32 mouse cellular contexts compared by ENCODE assay signal in the genomic region with DNA sequence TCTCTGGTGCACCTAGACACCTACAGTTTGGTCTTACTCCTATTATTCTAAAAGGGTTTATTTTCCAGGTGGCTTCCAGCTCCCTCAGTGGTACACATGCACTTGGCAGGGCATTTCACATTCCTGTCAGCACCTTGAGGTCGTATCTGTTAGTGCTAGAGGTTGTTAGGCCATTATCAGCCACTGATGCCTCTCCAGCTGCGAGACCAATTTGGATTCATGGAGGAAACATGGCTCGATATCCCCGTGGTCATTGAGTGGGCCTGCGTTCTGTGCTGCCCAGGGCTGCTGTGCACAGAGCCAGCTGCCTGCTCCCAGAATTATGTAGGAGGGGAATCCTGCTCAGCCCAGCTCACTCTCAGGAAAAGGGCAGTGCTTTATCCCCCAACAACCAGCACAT.
DNase-seq lines count a peak whose midpoint lies in the region; ATAC-seq lines count a peak whose summit lies in the region.
"Had no signal": no experiment of that assay in that cellular context is flagged by ENCODE, and none has a peak within 500 bp of the region (broad histone marks: within the 10 kb centered on the region; RNA-seq: fewer than 3 reads in every experiment).

No protein-coding gene starts in this region.

- no peak overlapping the region for H3K9ac ChIP-seq in heart, embryonic 16.5 days (ENCODE audit: low read length)
- no peak overlapping the region for H3K9ac ChIP-seq in forebrain, embryonic 16.5 days (replicated peaks; ENCODE audit: low read depth, low read length)
- H3K9ac ChIP-seq in intestine, embryonic 15.5 days: no peak overlapping the region
- H3K9ac ChIP-seq: embryonic facial prominence, embryonic 15.5 days; forebrain, embryonic 12.5 days; hindbrain, embryonic 13.5 days; limb, embryonic 13.5 days; neural tube, embryonic 15.5 days had no signal

- no peaks in the 10 kb centered on the region for H3K36me3 ChIP-seq in heart, embryonic 10.5 days
- H3K36me3 ChIP-seq in heart, embryonic 16.5 days (ENCODE audit: control insufficient read depth, insufficient read depth): no peaks in the 10 kb centered on the region
- no peaks in the 10 kb centered on the region for H3K36me3 ChIP-seq in forebrain, embryonic 16.5 days (ENCODE audit: control insufficient read depth, insufficient read depth)
- no peaks in the 10 kb centered on the region for H3K36me3 ChIP-seq in intestine, embryonic 15.5 days
- H3K36me3 ChIP-seq: embryonic facial prominence, embryonic 10.5 days; embryonic facial prominence, embryonic 15.5 days; forebrain, embryonic 12.5 days; hindbrain, embryonic 13.5 days; limb, embryonic 13.5 days; neural tube, embryonic 15.5 days had no signal

- peak; percentile 93 for ATAC-seq in heart, embryonic 16.5 days (replicated peaks; ENCODE audit: extremely low read depth, insufficient read depth, low FRiP score)
- no peak for ATAC-seq in forebrain, embryonic 16.5 days
- no peak for ATAC-seq in intestine, embryonic 15.5 days
- ATAC-seq: activated CD4-positive, CD25-positive, alpha-beta regulatory T cell, adult 4 months; intestine, postnatal 0 days had no signal

- H3K4me1 ChIP-seq in heart, embryonic 10.5 days: 0 out of 2 replicates have a peak, but pooled peaks cover 5% of the 10 kb centered on the region
- peaks cover 10% of the 10 kb centered on the region for H3K4me1 ChIP-seq in heart, embryonic 16.5 days (ENCODE audit: control insufficient read depth, insufficient read depth, low read length)
- peaks cover 7% of the 10 kb centered on the region for H3K4me1 ChIP-seq in forebrain, embryonic 16.5 days (replicated peaks; ENCODE audit: control insufficient read depth, insufficient read depth, low read length)
- H3K4me1 ChIP-seq in intestine, embryonic 15.5 days (replicated peaks): no peaks in the 10 kb centered on the region
- H3K4me1 ChIP-seq: embryonic facial prominence, embryonic 10.5 days; embryonic facial prominence, embryonic 15.5 days; limb, embryonic 13.5 days had no signal

- H3K4me2 ChIP-seq in heart, embryonic 16.5 days (ENCODE audit: low read depth, low read length): peak overlapping the region; percentile 18
- H3K4me2 ChIP-seq in forebrain, embryonic 16.5 days (ENCODE audit: low read length): no peak overlapping the region
- H3K4me2 ChIP-seq in intestine, embryonic 15.5 days (replicated peaks): no peak overlapping the region
- H3K4me2 ChIP-seq: embryonic facial prominence, embryonic 15.5 days; forebrain, embryonic 12.5 days; hindbrain, embryonic 13.5 days; limb, embryonic 13.5 days; liver, embryonic 11.5 days; midbrain, embryonic 11.5 days; neural tube, embryonic 15.5 days had no signal

- no peaks in the 10 kb centered on the region for H3K27me3 ChIP-seq in heart, embryonic 10.5 days (ENCODE audit: insufficient read depth, poor library complexity, severe bottlenecking)
- no peaks in the 10 kb centered on the region for H3K27me3 ChIP-seq in heart, embryonic 16.5 days (ENCODE audit: control insufficient read depth, insufficient read depth, low read length)
- H3K27me3 ChIP-seq in forebrain, embryonic 16.5 days (replicated peaks; ENCODE audit: control insufficient read depth, insufficient read depth, low read length): no peaks in the 10 kb centered on the region
- no peaks in the 10 kb centered on the region for H3K27me3 ChIP-seq in intestine, embryonic 15.5 days (replicated peaks)
- H3K27me3 ChIP-seq: CH12.LX; forebrain, embryonic 12.5 days; hindbrain, embryonic 13.5 days had no signal

- WGBS in heart, embryonic 10.5 days: 27% methylated on average over 5 of the region's 5 CpGs
- WGBS in heart, embryonic 16.5 days: 39% methylated on average over 5 of the region's 5 CpGs
- WGBS in forebrain, embryonic 16.5 days: 77% methylated on average over 5 of the region's 5 CpGs
- 66% methylated on average over 5 of the region's 5 CpGs for WGBS in intestine, embryonic 15.5 days

- no peak overlapping the region for H3K4me3 ChIP-seq in heart, embryonic 10.5 days
- H3K4me3 ChIP-seq in heart, embryonic 16.5 days (ENCODE audit: low read length): no peak overlapping the region
- no peak overlapping the region for H3K4me3 ChIP-seq in forebrain, embryonic 16.5 days (replicated peaks; ENCODE audit: low read length)
- no peak overlapping the region for H3K4me3 ChIP-seq in intestine, embryonic 15.5 days (replicated peaks)
- H3K4me3 ChIP-seq: embryonic facial prominence, embryonic 10.5 days; embryonic facial prominence, embryonic 15.5 days; forebrain, embryonic 12.5 days; hindbrain, embryonic 13.5 days; limb, embryonic 13.5 days; neural tube, embryonic 15.5 days had no signal

- H3K9me3 ChIP-seq in heart, embryonic 10.5 days: no peaks in the 10 kb centered on the region
- H3K9me3 ChIP-seq in heart, embryonic 16.5 days (replicated peaks; ENCODE audit: control insufficient read depth, low read length): peaks cover 8% of the 10 kb centered on the region; the same call in 1 of the 2 replicates
- no peaks in the 10 kb centered on the region for H3K9me3 ChIP-seq in forebrain, embryonic 16.5 days (ENCODE audit: control insufficient read depth, low read length)
- H3K9me3 ChIP-seq in intestine, embryonic 15.5 days: no peaks in the 10 kb centered on the region
- H3K9me3 ChIP-seq: embryonic facial prominence, embryonic 10.5 days; embryonic facial prominence, embryonic 15.5 days; forebrain, embryonic 12.5 days; hindbrain, embryonic 13.5 days; neural tube, embryonic 15.5 days had no signal

- peak; percentile 90 for DNase-seq in heart, adult 11 months
- DNase-seq in heart, embryonic 10.5 days (ENCODE audit: low spot score): no peak
- peak; percentile 3 to 21 for DNase-seq in heart, adult 9 months (ENCODE audit: low spot score in 2 of 2)
- DNase-seq in heart, postnatal 4 days: peak; percentile 44
- no peak for DNase-seq in kidney, postnatal 25 days
- DNase-seq: adrenal gland, adult 2 months; adrenal gland, postnatal 36 days; cerebellum, adult 2 months; cerebellum, postnatal 14 days; gastrocnemius, postnatal 10 days; kidney, adult 9 months; kidney, postnatal 10 days; layer of hippocampus, adult 9-11 months; lung, postnatal 36 days; spleen, adult 18-20 months; thymus, adult 18-20 months; thymus, postnatal 36 days had no signal

- no peak overlapping the region for H3K27ac ChIP-seq in heart, embryonic 10.5 days
- peak overlapping the region; percentile 67 for H3K27ac ChIP-seq in heart, embryonic 16.5 days (ENCODE audit: low read length)
- H3K27ac ChIP-seq in forebrain, embryonic 16.5 days (ENCODE audit: low read length): no peak overlapping the region
- H3K27ac ChIP-seq in intestine, embryonic 15.5 days: no peak overlapping the region
- H3K27ac ChIP-seq: embryonic facial prominence, embryonic 10.5 days; embryonic facial prominence, embryonic 15.5 days; forebrain, embryonic 12.5 days; hindbrain, embryonic 13.5 days; limb, embryonic 13.5 days; neural tube, embryonic 15.5 days; stomach, postnatal 0 days had no signal

Comparison
In these comparisons a context has a peak if more than half of its experiments do, and no peak if none do; other contexts are left out.
1. DNase-seq: peak in heart, adult 11 months (single experiment), heart, adult 9 months (2 of 2) and heart, postnatal 4 days (single experiment); none in heart, embryonic 10.5 days (single experiment) and kidney, postnatal 25 days (0 of 2).